In genomic region chr16:93832451-93833276, GRCm38 (mm10) we compare ENCODE assay signal across 8 mouse cellular contexts. TPM values are rescaled to one million over a fixed set of nuclear protein-coding genes. Genes with fewer than 3 reads are reported as not detected.
DNase-seq lines count a peak whose midpoint lies in the region; ATAC-seq and TF ChIP-seq lines count a peak whose summit lies in the region.

No protein-coding gene starts in this region.

- H3K4me2 ChIP-seq in intestine, embryonic 16.5 days (ENCODE audit: low read depth, low read length): peak overlapping the region; percentile 69
- H3K4me2 ChIP-seq in liver, embryonic 13.5 days: peak overlapping the region; percentile 83
- peak overlapping the region; percentile 93 for H3K4me2 ChIP-seq in myocyte (ENCODE audit: low read depth)

- no peaks in the 10 kb centered on the region for H3K9me3 ChIP-seq in intestine, embryonic 16.5 days (ENCODE audit: control insufficient read depth, low read length)
- no peaks in the 10 kb centered on the region for H3K9me3 ChIP-seq in liver, embryonic 13.5 days (replicated peaks)

- peak; percentile 25 to 73 for DNase-seq in urinary bladder, adult 18-20 months (ENCODE audit: low spot score in 2 of 2)
- DNase-seq in urinary bladder, postnatal 4 days (ENCODE audit: low spot score in 2 of 2): no peak
- peak; percentile 53 for DNase-seq in c-Kit-positive CD71-positive TER-119-negative erythroid progenitor cells, embryonic 14.5 days (ENCODE audit: low read depth)
- peak; percentile 53 for DNase-seq in liver, embryonic 13.5 days
- DNase-seq in testis, postnatal 14 days (ENCODE audit: low spot score): peak; percentile 75

- peak overlapping the region; percentile 97 for H3K4me3 ChIP-seq in intestine, embryonic 16.5 days (ENCODE audit: low read length)
- H3K4me3 ChIP-seq in liver, embryonic 13.5 days (replicated peaks): peak overlapping the region; percentile 98
- H3K4me3 ChIP-seq in myocyte: peak overlapping the region; percentile 77

- peak; percentile 12 for TF ChIP-seq POLR2A in myocyte (IDR thresholded peaks at IDR 0.05; ENCODE audit: insufficient read length, low read depth)

- peak overlapping the region; percentile 97 for H3K27ac ChIP-seq in intestine, embryonic 16.5 days (ENCODE audit: low read length)
- peak overlapping the region; percentile 96 for H3K27ac ChIP-seq in liver, embryonic 13.5 days

- H3K9ac ChIP-seq in intestine, embryonic 16.5 days (ENCODE audit: low read depth, low read length): peak overlapping the region; percentile 98
- H3K9ac ChIP-seq in liver, embryonic 13.5 days: peak overlapping the region; percentile 99

- peaks cover 17% of the 10 kb centered on the region for H3K4me1 ChIP-seq in intestine, embryonic 16.5 days (ENCODE audit: control insufficient read depth, insufficient read depth, low read length)
- H3K4me1 ChIP-seq in liver, embryonic 13.5 days (replicated peaks): peaks cover 38% of the 10 kb centered on the region

- H3K27me3 ChIP-seq in intestine, embryonic 16.5 days (replicated peaks; ENCODE audit: control insufficient read depth, insufficient read depth, low read length): no peaks in the 10 kb centered on the region
- H3K27me3 ChIP-seq in liver, embryonic 13.5 days: no peaks in the 10 kb centered on the region
- no peaks in the 10 kb centered on the region for H3K27me3 ChIP-seq in myocyte (ENCODE audit: control insufficient read depth, insufficient read depth, insufficient read length)

- WGBS in intestine, embryonic 16.5 days: under 1% methylated on average over 59 of the region's 69 CpGs
- under 1% methylated on average over 59 of the region's 69 CpGs for whole genome bisulfite sequencing in liver, embryonic 13.5 days (ENCODE audit: insufficient replicate concordance)

- H3ac ChIP-seq in myocyte (ENCODE audit: control insufficient read depth, insufficient read length): peak overlapping the region; percentile 86

- H3K79me2 ChIP-seq in myocyte (ENCODE audit: control insufficient read depth, insufficient read depth): peaks cover 52% of the 10 kb centered on the region

- no peaks in the 10 kb centered on the region for H3K36me3 ChIP-seq in intestine, embryonic 16.5 days (ENCODE audit: control insufficient read depth, insufficient read depth, low read length)
- H3K36me3 ChIP-seq in liver, embryonic 13.5 days: peaks cover 5% of the 10 kb centered on the region; the same call in 1 of the 2 replicates
- no peaks in the 10 kb centered on the region for H3K36me3 ChIP-seq in myocyte (ENCODE audit: control insufficient read depth, insufficient read depth)

- ATAC-seq in frontal cortex, adult (ENCODE audit: low TSS enrichment): peak; percentile 53
- peak; percentile 67 for ATAC-seq in intestine, embryonic 16.5 days
- ATAC-seq in liver, embryonic 13.5 days (ENCODE audit: low read depth): peak; percentile 77

TF ChIP-seq in myocyte, 11 proteins besides CTCF, POLR2A, EP300 and RAD21:
- TF ChIP-seq TCF3 (IDR thresholded peaks at IDR 0.05; ENCODE audit: insufficient read length, low read depth) (no peak), MYOG (IDR thresholded peaks at IDR 0.05; ENCODE audit: control insufficient read depth in 1 of 3, insufficient read depth in 1 of 3, insufficient read length in 2 of 3, low read depth in 2 of 3) (peak; percentile 14 to 87 (median 34)), MYOD1 (IDR thresholded peaks at IDR 0.05; ENCODE audit: control insufficient read depth in 1 of 3, insufficient read length in 2 of 3, low read depth in 2 of 3) (peak in 2 of 3 experiments; percentile 21 to 88), REST (IDR thresholded peaks at IDR 0.05; ENCODE audit: insufficient read depth, insufficient read length) (no peak), MAX (IDR thresholded peaks at IDR 0.05; ENCODE audit: low read depth) (no peak)

RNA-seq across cellular contexts. Expression of gene Morc3, which starts 0.7 kb away (rescaled TPM):
- polyA plus RNA-seq in intestine, embryonic 16.5 days (2015; fragmentation: Nextera tagmentation; extraction: Ambion mirVana): 26.9 and 33.3 TPM in 2 replicates
- polyA plus RNA-seq in liver, embryonic 13.5 days (2015; fragmentation: Nextera tagmentation; extraction: Ambion mirVana): 19.1 and 22.3 TPM in 2 replicates
- polyA plus RNA-seq in myocyte (2012; fragmentation: generic; extraction: Trizol): 10.6 TPM

RNA-seq across cellular contexts. Expression of gene Chaf1b, which starts 51.0 kb away (rescaled TPM):
- polyA plus RNA-seq in intestine, embryonic 16.5 days (2015; fragmentation: Nextera tagmentation; extraction: Ambion mirVana): 45.1 and 53.5 TPM in 2 replicates
- 58.1 and 65.6 TPM in 2 replicates for polyA plus RNA-seq in liver, embryonic 13.5 days (2015; fragmentation: Nextera tagmentation; extraction: Ambion mirVana)
- 7.1 TPM for polyA plus RNA-seq in myocyte (2012; fragmentation: generic; extraction: Trizol)

Comparison
In these comparisons a context has a peak if more than half of its experiments do, and no peak if none do; other contexts are left out.
1. DNase-seq: peak in urinary bladder, adult 18-20 months (2 of 2), c-Kit-positive CD71-positive TER-119-negative erythroid progenitor cells, embryonic 14.5 days (single experiment), liver, embryonic 13.5 days (single experiment) and testis, postnatal 14 days (single experiment); none in urinary bladder, postnatal 4 days (0 of 2).
2. Peak in every context shown above with its lines, with median percentiles within 50 percentile points of each other: ATAC-seq, H3K4me2 ChIP-seq and H3K4me3 ChIP-seq.